Mouse (Mus musculus): ENCODE results near the gene Drap1. TPM values are rescaled to one million over a fixed set of nuclear protein-coding genes. Genes with fewer than 3 reads are reported as not detected.

Drap1 gene
- polyA plus RNA-seq, 1 experiment from 2014 or later = 203 TPM

DNA sequence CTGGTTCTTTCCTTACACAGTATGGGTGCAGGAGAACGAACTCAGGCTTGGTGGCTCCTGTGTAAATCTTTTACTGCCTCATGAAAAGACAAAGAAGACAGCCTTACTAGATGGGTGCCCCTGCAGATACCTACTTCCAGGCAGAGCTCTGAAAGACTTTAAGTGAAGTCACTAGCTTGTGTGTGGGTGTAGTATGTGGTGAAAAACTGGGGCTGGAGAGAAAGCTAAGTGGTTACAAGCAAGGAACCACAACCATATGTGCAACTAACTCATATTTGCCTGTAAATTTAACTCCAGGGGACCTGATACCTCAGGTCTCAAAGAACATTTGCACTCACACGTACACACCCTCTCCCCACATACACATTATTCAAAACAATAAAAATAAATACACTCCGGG is 35.1 kb upstream of the Drap1 start:
- no peak overlapping the region for H3K27ac ChIP-seq (replicated peaks)
- TF ChIP-seq EP300 (optimal IDR thresholded peaks at IDR 0.05) (no peak), CTCF (IDR thresholded peaks at IDR 0.05; ENCODE audit: low read depth) (no peak)
- no peak for ATAC-seq (ENCODE audit: low FRiP score, low TSS enrichment)

DNA sequence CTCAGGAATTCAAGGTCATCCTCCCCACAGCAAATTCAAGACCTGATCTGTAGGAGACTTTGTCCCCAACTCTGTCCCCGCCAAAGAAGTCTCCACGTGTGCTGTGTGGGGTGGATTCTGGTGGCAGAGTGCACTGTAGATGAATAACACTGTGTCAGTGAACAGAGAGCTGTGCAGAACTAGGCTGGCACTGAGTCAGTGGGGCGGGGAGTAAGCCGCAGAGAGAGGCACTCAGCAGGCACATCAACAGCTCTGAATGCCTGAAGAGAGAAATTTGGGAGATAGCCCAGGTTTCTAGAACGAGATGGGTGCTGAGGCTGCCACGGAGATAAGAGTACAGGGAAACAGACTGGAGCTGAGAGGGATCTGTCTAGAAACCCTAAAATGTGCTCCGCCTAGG is 34.2 kb upstream of the Drap1 start:
- H3K9ac ChIP-seq (ENCODE audit: low read length) = no peak overlapping the region
- no peak for DNase-seq (ENCODE audit: low spot score)
- TF ChIP-seq CTCF (IDR thresholded peaks at IDR 0.05; ENCODE audit: low read depth) (no peak), EP300 (optimal IDR thresholded peaks at IDR 0.05) (no peak)

More for the DNA sequence above, 35.1 kb upstream of the Drap1 start:
- no peak for DNase-seq (ENCODE audit: low spot score)
- Histone ChIP-seq H3K27me3 (ENCODE audit: control insufficient read depth, insufficient read depth, low read length) (no peaks in the 10 kb centered on the region), H3K36me3 (ENCODE audit: control insufficient read depth, insufficient read depth, low read length) (peaks cover 3% of the 10 kb centered on the region; the same call in 1 of the 2 replicates), H3K9ac (ENCODE audit: low read length) (peak overlapping the region; percentile 59), H3K9me3 (ENCODE audit: control insufficient read depth, low read length) (no peaks in the 10 kb centered on the region), H3K4me1 (replicated peaks; ENCODE audit: control insufficient read depth, insufficient read depth) (peaks cover 2% of the 10 kb centered on the region; the same call in 1 of the 2 replicates), H3K4me3 (ENCODE audit: low read depth, low read length) (peak overlapping the region; percentile 71), H3K4me2 (replicated peaks; ENCODE audit: low read depth) (peak overlapping the region; percentile 92)
- 29% methylated on average over 3 of the region's 3 CpGs for WGBS

DNA sequence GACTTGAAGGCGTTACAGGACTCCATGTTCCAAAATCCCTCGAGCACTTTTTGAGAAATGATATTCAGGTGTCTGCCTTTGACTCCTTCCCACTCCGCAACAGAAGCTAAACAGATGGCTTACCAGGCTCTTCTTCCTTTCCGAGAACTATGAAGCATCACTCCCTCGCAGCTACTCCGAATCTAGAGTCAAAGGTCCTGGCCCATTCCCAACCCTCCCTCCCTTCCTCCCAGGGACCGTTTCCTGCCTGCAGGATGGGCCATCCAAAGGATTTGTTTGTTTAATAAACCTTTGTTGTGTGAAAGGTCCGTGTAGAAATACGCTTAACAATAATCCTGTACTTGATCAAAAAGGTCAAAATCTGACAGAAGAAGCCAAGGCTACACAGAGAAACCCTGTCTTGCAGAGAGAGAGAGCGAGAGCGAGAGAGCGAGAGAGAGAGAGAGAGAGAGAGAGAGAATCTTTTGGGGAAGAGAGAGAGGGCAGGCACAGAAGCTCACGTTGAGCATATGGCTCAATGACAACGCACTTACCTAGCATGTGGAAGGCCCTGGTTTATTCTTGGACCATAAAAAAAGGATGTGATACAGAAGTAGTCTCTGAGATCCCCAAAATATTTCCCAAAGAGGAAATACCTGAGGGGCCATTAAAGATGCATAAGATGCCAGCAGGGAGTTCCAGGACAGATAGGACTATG is 33.1 kb upstream of the Drap1 start, which contains the start of gene Ccdc85b:
Gene Ccdc85b (minus strand): TSS at position 149 of the 697 bp plus-strand sequence.
- H3K27ac ChIP-seq (replicated peaks) = peak within 1 kb of the TSS; percentile 98
- ATAC-seq (ENCODE audit: low FRiP score, low TSS enrichment) (no peak), DNase-seq (ENCODE audit: low spot score) (no peak)
- H3K9me3 ChIP-seq (ENCODE audit: control insufficient read depth, low read length) = no peaks in the 10 kb centered on the region
- H3K36me3 ChIP-seq (ENCODE audit: control insufficient read depth, insufficient read depth, low read length) = peaks cover 5% of the 10 kb centered on the region
- no peaks in the 10 kb centered on the region for H3K27me3 ChIP-seq (ENCODE audit: control insufficient read depth, insufficient read depth, low read length)
- H3K4me1 ChIP-seq (replicated peaks; ENCODE audit: control insufficient read depth, insufficient read depth) = peaks cover 2% of the 10 kb centered on the region; the same call in 1 of the 2 replicates
- peak within 1 kb of the TSS; percentile 82 for H3K4me3 ChIP-seq (ENCODE audit: low read depth, low read length)
- peak within 1 kb of the TSS; percentile 91 for H3K9ac ChIP-seq (ENCODE audit: low read length)
- peak within 1 kb of the TSS; percentile 91 for H3K4me2 ChIP-seq (replicated peaks; ENCODE audit: low read depth)
- TF ChIP-seq CTCF (IDR thresholded peaks at IDR 0.05; ENCODE audit: low read depth) = no peak
- no peak for TF ChIP-seq EP300 (optimal IDR thresholded peaks at IDR 0.05)
- WGBS = 5% methylated on average over 14 of the region's 14 CpGs

More for the DNA sequence above, 34.2 kb upstream of the Drap1 start:
- H3K4me3 ChIP-seq (ENCODE audit: low read depth, low read length) = no peak overlapping the region
- 66% methylated on average over 7 of the region's 7 CpGs for WGBS
- H3K4me2 ChIP-seq (replicated peaks; ENCODE audit: low read depth) = no peak overlapping the region
- H3K4me1 ChIP-seq (replicated peaks; ENCODE audit: control insufficient read depth, insufficient read depth) = peaks cover 2% of the 10 kb centered on the region; the same call in 1 of the 2 replicates
- H3K27me3 ChIP-seq (ENCODE audit: control insufficient read depth, insufficient read depth, low read length) = no peaks in the 10 kb centered on the region
- H3K36me3 ChIP-seq (ENCODE audit: control insufficient read depth, insufficient read depth, low read length) = peaks cover 7% of the 10 kb centered on the region
- no peaks in the 10 kb centered on the region for H3K9me3 ChIP-seq (ENCODE audit: control insufficient read depth, low read length)
- no peak for ATAC-seq (ENCODE audit: low FRiP score, low TSS enrichment)
- peak overlapping the region; percentile 40; the same call in 1 of the 2 replicates for H3K27ac ChIP-seq (replicated peaks)

DNA sequence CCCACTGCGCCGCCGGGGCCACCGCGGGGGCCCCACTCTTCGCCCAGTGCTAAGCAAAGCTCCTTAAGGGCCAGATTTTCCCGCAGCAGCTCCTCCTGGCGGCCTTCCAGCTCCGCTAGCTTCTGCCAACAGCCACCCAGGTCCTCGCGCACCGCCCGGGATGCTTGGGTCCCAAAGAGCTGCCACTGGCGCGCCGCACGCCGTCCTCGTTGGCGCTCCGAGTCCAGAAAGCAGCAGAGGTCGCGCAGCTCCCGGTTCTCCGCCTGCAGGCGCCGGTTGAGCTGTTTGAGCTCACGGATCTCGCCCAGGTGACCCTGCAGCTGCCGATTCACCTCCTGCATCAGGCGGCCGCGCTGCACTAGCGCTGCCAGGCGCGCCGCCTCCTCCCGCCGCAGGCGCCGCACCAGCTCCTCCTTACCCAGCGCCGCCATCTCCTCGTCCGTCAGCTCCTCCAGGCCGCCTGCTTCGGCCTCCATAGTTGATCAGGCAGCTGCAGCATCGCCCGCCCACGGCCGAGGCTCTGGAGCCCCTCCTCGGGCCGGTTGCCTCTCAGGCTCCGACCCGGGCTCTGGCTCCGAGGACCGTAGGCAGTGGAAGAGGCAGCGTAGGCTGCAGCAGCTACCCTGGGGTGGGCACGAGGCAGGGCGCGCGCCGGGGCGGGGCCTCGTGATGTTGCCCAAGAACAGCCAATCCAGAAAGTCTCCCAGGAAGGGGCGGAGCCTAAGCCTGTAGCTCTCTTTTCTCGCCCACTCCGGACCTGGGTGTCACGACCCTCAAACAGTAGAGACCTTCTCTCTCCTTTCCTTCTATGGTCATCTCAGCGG is 32.4 kb upstream of the Drap1 start:
- peak; percentile 18; the same call in 1 of the 2 replicates for TF ChIP-seq CTCF (IDR thresholded peaks at IDR 0.05; ENCODE audit: low read depth)
- no peak for TF ChIP-seq EP300 (optimal IDR thresholded peaks at IDR 0.05)
- Histone ChIP-seq H3K4me2 (replicated peaks; ENCODE audit: low read depth) (peak overlapping the region; percentile 91), H3K4me3 (ENCODE audit: low read depth, low read length) (peak overlapping the region; percentile 82), H3K36me3 (ENCODE audit: control insufficient read depth, insufficient read depth, low read length) (peaks cover 5% of the 10 kb centered on the region), H3K4me1 (replicated peaks; ENCODE audit: control insufficient read depth, insufficient read depth) (peaks cover 2% of the 10 kb centered on the region; the same call in 1 of the 2 replicates), H3K27me3 (ENCODE audit: control insufficient read depth, insufficient read depth, low read length) (no peaks in the 10 kb centered on the region), H3K9me3 (ENCODE audit: control insufficient read depth, low read length) (no peaks in the 10 kb centered on the region), H3K27ac (replicated peaks) (peak overlapping the region; percentile 98), H3K9ac (ENCODE audit: low read length) (peak overlapping the region; percentile 91)
- DNase-seq (ENCODE audit: low spot score) = peak; percentile 94
- peak; percentile 86 for ATAC-seq (ENCODE audit: low FRiP score, low TSS enrichment)
- WGBS = under 1% methylated on average over 69 of the region's 70 CpGs

DNA sequence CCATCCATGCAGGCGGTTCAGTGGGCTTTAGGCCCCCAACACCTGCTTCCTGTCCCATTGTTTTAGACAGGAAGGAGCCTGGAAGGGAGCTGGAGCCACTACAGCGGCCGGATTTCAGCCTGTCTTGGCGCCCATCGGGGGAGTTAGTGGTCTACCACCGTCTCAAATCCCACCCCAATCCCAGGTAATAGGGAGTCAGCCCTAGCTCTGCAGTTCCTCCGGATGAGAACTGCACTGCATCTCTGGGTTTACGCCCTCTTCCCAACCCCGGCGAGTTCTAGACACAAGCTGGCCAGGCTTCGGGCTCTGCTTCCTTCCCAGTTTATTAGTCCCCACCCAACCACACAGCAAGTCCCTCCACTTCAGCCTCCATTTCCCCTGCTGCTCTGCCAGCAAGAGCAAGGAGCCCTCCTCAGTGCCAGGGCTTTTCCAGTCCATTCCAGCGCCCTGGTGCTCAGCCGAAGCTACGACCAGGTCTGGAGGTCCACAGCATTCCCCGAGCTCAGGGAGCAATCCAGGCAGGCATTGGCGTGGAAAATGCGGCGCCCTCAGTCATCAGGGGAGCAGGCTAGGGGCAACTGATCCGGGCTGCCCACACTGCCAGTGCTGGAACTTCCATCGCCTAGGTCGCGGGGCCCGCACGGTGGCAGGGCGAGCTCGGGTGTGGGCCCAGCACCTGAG is 31.6 kb upstream of the Drap1 start:
- peak overlapping the region; percentile 98 for H3K27ac ChIP-seq (replicated peaks)
- peak overlapping the region; percentile 82 for H3K4me3 ChIP-seq (ENCODE audit: low read depth, low read length)
- WGBS = 4% methylated on average over 25 of the region's 26 CpGs
- H3K36me3 ChIP-seq (ENCODE audit: control insufficient read depth, insufficient read depth, low read length) = peaks cover 5% of the 10 kb centered on the region
- H3K4me1 ChIP-seq (replicated peaks; ENCODE audit: control insufficient read depth, insufficient read depth) = peaks cover 2% of the 10 kb centered on the region; the same call in 1 of the 2 replicates
- no peaks in the 10 kb centered on the region for H3K9me3 ChIP-seq (ENCODE audit: control insufficient read depth, low read length)
- peak overlapping the region; percentile 91 for H3K9ac ChIP-seq (ENCODE audit: low read length)
- ATAC-seq (ENCODE audit: low FRiP score, low TSS enrichment) (peak; percentile 8), DNase-seq (ENCODE audit: low spot score) (no peak)
- TF ChIP-seq EP300 (optimal IDR thresholded peaks at IDR 0.05) (no peak), CTCF (IDR thresholded peaks at IDR 0.05; ENCODE audit: low read depth) (no peak)
- H3K27me3 ChIP-seq (ENCODE audit: control insufficient read depth, insufficient read depth, low read length) = no peaks in the 10 kb centered on the region
- peak overlapping the region; percentile 91 for H3K4me2 ChIP-seq (replicated peaks; ENCODE audit: low read depth)

All from stomach, postnatal 0 days (tissue).